Mouse (Mus musculus): ENCODE data around the gene 1700024G13Rik. TPM values are rescaled to one million over a fixed set of nuclear protein-coding genes. Genes with fewer than 3 reads are reported as not detected.

Gene 1700024G13Rik
- total RNA-seq, 2 experiments from 2014 or later, result not detected

GRCm38 (mm10) chr14:32336021-32336420 lies 52.2 kb downstream of the 1700024G13Rik start:
- intact Hi-C loops (cut with DNase I), result no loop called here
- no peak for DNase-seq (ENCODE audit: low spot score in 2 of 2)

GRCm38 (mm10) chr14:32332515-32333445 lies 55.4 kb downstream of the 1700024G13Rik start:
- no peak for DNase-seq (ENCODE audit: low spot score in 2 of 2)
- intact Hi-C loops (cut with DNase I), result no loop called here

- no peak for DNase-seq (ENCODE audit: low spot score in 2 of 2)
- intact Hi-C loops (cut with DNase I), result no loop called here
Observed at GRCm38 (mm10) chr14:32327366-32327765, 60.8 kb downstream of the 1700024G13Rik start.

Other genes starting within 250 kb of the 1700024G13Rik start
- gene Msmb, start 246.4 kb downstream of the 1700024G13Rik start, total RNA-seq (2021), result not detected
- gene Ncoa4, start 228.5 kb downstream of the 1700024G13Rik start, total RNA-seq (2021), result 100 to 1,000 TPM; 104 to 123 TPM
- 10 to 100 TPM; 64.0 to 86.2 TPM for gene Timm23, start 186.5 kb downstream of the 1700024G13Rik start, total RNA-seq (2021)
- 10 to 100 TPM; 39.4 to 46.9 TPM for gene Parg, start 186.4 kb downstream of the 1700024G13Rik start, total RNA-seq (2021)
- gene Ogdhl, start 66.4 kb downstream of the 1700024G13Rik start, total RNA-seq (2021), result 100 to 1,000 TPM in 1 of 2 experiments, 10 to 100 TPM in 1; 94.0 to 101 TPM
- 1 to 10 TPM in 1 of 2 experiments, under 1 TPM in 1; 0.57 to 2.7 TPM for gene Slc18a3, start 76.5 kb upstream of the 1700024G13Rik start, total RNA-seq (2021)
- gene Chat, start 77.6 kb upstream of the 1700024G13Rik start, total RNA-seq (2021), result 1 to 10 TPM in 1 of 2 experiments, under 1 TPM in 1; 0.76 to 3.1 TPM
- 10 to 100 TPM; 20.1 to 23.4 TPM for gene Ercc6, start 125.1 kb upstream of the 1700024G13Rik start, total RNA-seq (2021)
- gene Prrxl1, start 211.0 kb upstream of the 1700024G13Rik start, total RNA-seq (2021), result not detected

Measured in left cerebral cortex, postnatal 25 days (tissue).